Comparison of ENCODE assay signal across 17 mouse cellular contexts in genomic region chr5:50683966-50684365, GRCm38 (mm10).
DNase-seq lines count a peak whose midpoint lies in the region; TF ChIP-seq lines count a peak whose summit lies in the region.
"Had no signal": no experiment of that assay in that cellular context is flagged by ENCODE, and none has a peak within 500 bp of the region (broad histone marks: within the 10 kb centered on the region; RNA-seq: fewer than 3 reads in every experiment).

No protein-coding gene starts in this region.

- no peak for TF ChIP-seq EP300 in CH12.LX (IDR thresholded peaks at IDR 0.05; ENCODE audit: low read length)

- dilution Hi-C loops in CH12.LX (cut with MboI; ENCODE audit: extremely low pct_ligation_motif_present, extremely low pct_unique_long_range_greater_than_20kb, low sequenced_read_pairs) = no loop called here

- H3K4me2 ChIP-seq in CH12.LX (ENCODE audit: insufficient read depth, low read depth, poor library complexity, severe bottlenecking) = peak overlapping the region; percentile 21; the same call in 1 of the 2 replicates
- H3K4me2 ChIP-seq: embryonic facial prominence, embryonic 13.5 days; embryonic facial prominence, embryonic 15.5 days; forebrain, embryonic 12.5 days had no signal

- no peak for TF ChIP-seq RAD21 in CH12.LX (IDR thresholded peaks at IDR 0.05; ENCODE audit: low read depth, low read length)

- H3K9ac ChIP-seq in CH12.LX (ENCODE audit: insufficient read depth, low read depth) = no peak overlapping the region
- H3K9ac ChIP-seq: embryonic facial prominence, embryonic 13.5 days; embryonic facial prominence, embryonic 15.5 days; forebrain, embryonic 12.5 days had no signal

- no peak for TF ChIP-seq CTCF in CH12.LX (conservative IDR thresholded peaks at IDR 0.05 in 1 of 2, IDR thresholded peaks at IDR 0.05 in 1 of 2; ENCODE audit: low read depth in 2 of 2, low read length in 2 of 2)

- in situ Hi-C loops in CH12.LX (cut with MboI; ENCODE audit: low pct_ligation_motif_present, low pct_unique_long_range_greater_than_20kb, low sequenced_read_pairs) = no loop called here

- DNase-seq in cerebellum, adult 9-10 months = peak; percentile 9
- no peak for DNase-seq in cerebellum, adult 8-10 months
- DNase-seq in cerebellum, postnatal 14 days = peak; percentile 32 to 64
- no peak for DNase-seq in cerebellum, postnatal 4 days (ENCODE audit: low spot score in 2 of 2)
- no peak for DNase-seq in CH12.LX (ENCODE audit: extremely low read depth)
- DNase-seq: adrenal gland, adult 2 months; adrenal gland, postnatal 10 days; adrenal gland, postnatal 25 days; B cell, adult 2 months; cerebellum, adult 11-12 months; cerebellum, adult 9-11 months; embryo, embryonic 11 days had no signal

- H3K79me2 ChIP-seq in CH12.LX (replicated peaks; ENCODE audit: control insufficient read depth, extremely low read depth, insufficient read depth, poor library complexity, severe bottlenecking) = no peaks in the 10 kb centered on the region

- H3K27ac ChIP-seq in CH12.LX (ENCODE audit: insufficient read depth, low read depth) = no peak overlapping the region
- H3K27ac ChIP-seq: embryonic facial prominence, embryonic 13.5 days; embryonic facial prominence, embryonic 15.5 days; forebrain, embryonic 10.5 days; forebrain, embryonic 12.5 days had no signal

- no peak overlapping the region for H3K4me3 ChIP-seq in CH12.LX (replicated peaks in 1 of 3; ENCODE audit: low read depth in 2 of 3, low read length in 2 of 3, poor library complexity in 1 of 3)
- H3K4me3 ChIP-seq: embryonic facial prominence, embryonic 13.5 days; embryonic facial prominence, embryonic 15.5 days; erythroblast, embryonic 14.5 days; forebrain, embryonic 10.5 days; forebrain, embryonic 12.5 days had no signal

- H3K9me3 ChIP-seq in CH12.LX (replicated peaks; ENCODE audit: low read length) = no peaks in the 10 kb centered on the region
- H3K9me3 ChIP-seq: embryonic facial prominence, embryonic 13.5 days; embryonic facial prominence, embryonic 15.5 days; forebrain, embryonic 10.5 days; forebrain, embryonic 12.5 days had no signal

- TF ChIP-seq POLR2A in CH12.LX (IDR thresholded peaks at IDR 0.05; ENCODE audit: low read depth, low read length) = no peak

- no peaks in the 10 kb centered on the region for H3K36me3 ChIP-seq in CH12.LX (replicated peaks in 1 of 2; ENCODE audit: control insufficient read depth in 1 of 2, insufficient read depth in 1 of 2, low read length in 1 of 2)
- H3K36me3 ChIP-seq: embryonic facial prominence, embryonic 13.5 days; embryonic facial prominence, embryonic 15.5 days; forebrain, embryonic 10.5 days; forebrain, embryonic 12.5 days had no signal

- no peaks in the 10 kb centered on the region for H3K27me3 ChIP-seq in CH12.LX (replicated peaks)
- H3K27me3 ChIP-seq: embryonic facial prominence, embryonic 13.5 days; embryonic facial prominence, embryonic 15.5 days; forebrain, embryonic 12.5 days had no signal

- peaks cover 0 to 2% of the 10 kb centered on the region in 2 experiments; a peak in 1 of 4 replicates for H3K4me1 ChIP-seq in CH12.LX (ENCODE audit: control insufficient read depth in 1 of 2, insufficient read depth in 2 of 2)
- H3K4me1 ChIP-seq: embryonic facial prominence, embryonic 13.5 days; embryonic facial prominence, embryonic 15.5 days; forebrain, embryonic 10.5 days; forebrain, embryonic 12.5 days had no signal

TF ChIP-seq in CH12.LX, 34 proteins besides CTCF, POLR2A, EP300 and RAD21:
- TF ChIP-seq JUN (IDR thresholded peaks at IDR 0.05; ENCODE audit: insufficient read depth, low read depth, low read length) (no peak), MXI1 (IDR thresholded peaks at IDR 0.05; ENCODE audit: low read depth, low read length) (no peak), ZKSCAN1 (IDR thresholded peaks at IDR 0.05; ENCODE audit: borderline replicate concordance, low read depth, low read length) (no peak), MAFK (IDR thresholded peaks at IDR 0.05; ENCODE audit: insufficient replicate concordance, low read length) (no peak), IRF4 (IDR thresholded peaks at IDR 0.05; ENCODE audit: low read depth, low read length) (no peak), CHD2 (IDR thresholded peaks at IDR 0.05; ENCODE audit: low read length) (no peak), TBP (conservative IDR thresholded peaks at IDR 0.05; ENCODE audit: low read depth, low read length) (no peak), NRF1 (IDR thresholded peaks at IDR 0.05; ENCODE audit: low read depth, low read length) (no peak), SMC3 (IDR thresholded peaks at IDR 0.05; ENCODE audit: low read depth, low read length) (no peak), UBTF (IDR thresholded peaks at IDR 0.05; ENCODE audit: low read depth, low read length) (no peak), SIN3A (IDR thresholded peaks at IDR 0.05; ENCODE audit: low read length) (no peak), ELF1 (IDR thresholded peaks at IDR 0.05; ENCODE audit: low read depth, low read length) (no peak), CHD1 (IDR thresholded peaks at IDR 0.05; ENCODE audit: low read depth, low read length) (no peak), PAX5 (IDR thresholded peaks at IDR 0.05; ENCODE audit: low read length) (no peak), MYC (IDR thresholded peaks at IDR 0.05; ENCODE audit: low read depth, low read length) (no peak), ZC3H11A (IDR thresholded peaks at IDR 0.05; ENCODE audit: low read depth, low read length) (no peak), USF1 (IDR thresholded peaks at IDR 0.05; ENCODE audit: low read depth, low read length) (no peak), MAZ (IDR thresholded peaks at IDR 0.05; ENCODE audit: low read depth, low read length) (no peak), BHLHE40 (IDR thresholded peaks at IDR 0.05; ENCODE audit: low read depth, low read length) (no peak)

Comparison
In these comparisons a context has a peak if more than half of its experiments do, and no peak if none do; other contexts are left out.
1. DNase-seq: peak in cerebellum, adult 9-10 months (single experiment) and cerebellum, postnatal 14 days (2 of 2); none in cerebellum, adult 8-10 months (single experiment), cerebellum, postnatal 4 days (0 of 2) and CH12.LX (single experiment).